Mouse (Mus musculus) layer of hippocampus, postnatal 10 days (tissue): ENCODE data around the gene Spocd1. TPM values are rescaled to one million over a fixed set of nuclear protein-coding genes. Genes with fewer than 3 reads are reported as not detected.

ENCODE experiments used
- DNase-seq, 2 experiments: peaks; one replicate each; pipeline ENCODE4 v3.0.0; 2021; ENCODE audit warnings: low spot score in 2 of 2
- total RNA-seq, 2 experiments: library from RNA; stranded (reverse); gene quantifications; 2 replicates each; pipeline ENCODE4 v1.2.3; 2021

The Spocd1 gene
- total RNA-seq, 2 experiments from 2014 or later, result 0.18 to 0.48 TPM

DNA sequence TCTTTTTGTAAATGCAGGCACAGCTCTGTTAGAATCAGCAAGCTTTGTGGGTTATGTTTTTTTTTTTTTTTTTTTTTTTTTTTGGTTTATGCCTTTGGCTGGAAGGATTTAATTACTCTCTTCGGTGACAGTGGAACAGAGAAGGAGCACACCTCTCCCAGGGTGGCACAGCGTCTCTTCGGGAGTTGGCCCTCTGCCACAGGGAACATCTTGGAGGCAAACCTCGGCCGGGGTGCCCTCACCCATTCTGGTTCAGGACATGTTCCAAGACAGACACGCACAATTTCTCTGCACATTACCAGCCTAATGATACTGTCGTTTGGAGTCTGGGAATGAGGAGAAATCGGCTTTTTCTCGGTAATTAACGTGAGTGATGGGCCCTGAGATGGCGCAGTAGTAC, 41.8 kb downstream of the Spocd1 start:
- DNase-seq, result no peak

DNA sequence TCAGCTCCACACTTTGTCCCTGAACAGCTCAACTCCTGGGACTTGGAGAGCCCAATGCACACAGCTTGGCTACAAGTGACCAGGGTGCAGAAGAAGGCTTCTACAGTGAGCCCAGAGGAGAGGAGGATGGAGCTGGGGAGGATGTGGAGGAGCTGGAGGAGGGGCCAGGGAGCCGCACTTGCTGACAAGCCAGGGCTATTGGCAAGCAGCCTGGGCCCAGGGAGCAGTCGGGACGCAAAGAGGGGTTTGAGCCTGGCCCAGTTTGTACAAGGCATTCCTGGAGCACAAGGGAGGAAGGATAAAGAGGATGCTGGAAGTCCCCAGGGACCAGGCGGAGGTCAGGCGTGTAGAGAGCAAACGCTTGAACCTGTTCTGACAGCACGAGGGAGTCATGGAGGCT, 42.9 kb downstream of the Spocd1 start:
- peak in 1 of 2 experiments; percentile 66 for DNase-seq

DNA sequence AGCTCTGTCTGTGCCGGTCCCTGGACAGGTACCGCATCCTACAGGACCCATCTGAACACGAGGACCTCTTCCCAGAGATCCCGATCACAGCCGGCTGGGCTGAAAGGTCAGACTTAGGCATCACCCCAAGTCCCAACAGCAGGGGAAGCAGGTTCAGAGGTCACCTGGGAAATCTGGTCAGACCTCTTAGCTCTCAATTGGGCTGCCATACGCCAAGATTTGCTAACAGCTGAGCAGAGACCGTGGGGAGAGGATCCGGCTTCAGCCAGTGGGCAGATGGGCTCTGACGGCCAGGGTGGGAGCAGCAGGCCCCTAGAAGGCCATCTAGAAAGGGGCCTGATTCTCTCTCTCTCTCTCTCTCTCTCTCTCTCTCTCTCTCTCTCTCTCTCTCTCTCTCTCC, 45.2 kb downstream of the Spocd1 start:
- DNase-seq, result no peak

DNA sequence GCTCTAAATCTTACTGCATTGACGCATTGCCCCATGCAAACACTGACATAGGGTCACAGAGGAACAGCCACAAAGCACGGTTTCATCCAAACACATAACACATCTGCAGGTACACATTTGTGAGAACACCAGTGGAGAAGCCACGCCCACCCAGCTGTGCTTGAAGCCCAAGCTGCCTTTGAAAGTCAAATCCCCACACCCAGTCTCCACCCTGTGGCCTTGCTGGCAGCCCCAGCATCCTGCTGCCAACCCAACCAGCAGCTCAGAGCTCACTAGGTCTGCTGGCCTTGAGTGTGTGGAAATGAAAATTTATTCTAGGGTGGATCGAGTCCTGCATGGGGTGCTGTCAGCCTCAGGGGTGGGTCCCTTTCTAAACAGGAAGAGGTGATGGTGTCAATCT, 48.2 kb downstream of the Spocd1 start:
- no peak for DNase-seq

DNA sequence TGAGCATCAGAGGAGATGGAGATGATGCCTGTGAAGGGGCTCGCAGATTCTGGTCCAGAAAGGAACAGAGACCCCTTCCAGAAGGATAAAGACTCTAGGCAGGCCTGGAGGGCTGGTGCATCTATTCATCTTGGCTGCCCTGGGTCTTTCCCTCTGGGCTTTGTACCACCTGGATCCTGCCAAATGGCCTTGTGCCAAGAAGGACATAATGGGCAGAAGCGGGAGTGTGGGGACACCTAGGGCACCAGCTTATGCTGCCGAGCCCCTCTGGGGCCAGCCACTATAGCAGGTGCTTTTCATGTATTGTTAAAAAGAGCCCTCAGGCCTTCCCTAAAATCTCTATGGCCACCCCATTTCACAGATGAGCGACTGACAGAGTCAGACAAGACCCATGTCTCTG, 49.2 kb downstream of the Spocd1 start:
- peak in 1 of 2 experiments; percentile 51 for DNase-seq

DNA sequence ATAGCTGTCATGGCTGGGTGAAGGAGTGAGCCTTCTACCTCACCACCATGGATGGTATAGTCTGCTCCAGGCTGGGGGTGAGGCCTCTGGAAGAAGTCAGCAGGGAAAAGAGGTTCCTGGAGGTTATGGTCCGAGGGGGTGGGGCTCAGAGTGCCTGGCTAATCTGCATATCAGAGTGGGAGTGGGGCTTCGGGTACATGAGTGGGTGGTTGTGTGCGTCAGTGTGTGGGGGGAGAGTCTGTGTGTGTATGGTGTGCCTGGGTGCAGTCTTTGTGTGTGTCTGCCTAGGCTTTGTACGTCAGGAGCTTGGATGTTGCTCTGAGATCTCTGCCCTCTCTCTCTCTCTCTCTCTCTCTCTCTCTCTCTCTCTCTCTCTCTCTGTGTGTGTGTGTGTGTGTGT, 49.9 kb downstream of the Spocd1 start:
- DNase-seq, result no peak

DNA sequence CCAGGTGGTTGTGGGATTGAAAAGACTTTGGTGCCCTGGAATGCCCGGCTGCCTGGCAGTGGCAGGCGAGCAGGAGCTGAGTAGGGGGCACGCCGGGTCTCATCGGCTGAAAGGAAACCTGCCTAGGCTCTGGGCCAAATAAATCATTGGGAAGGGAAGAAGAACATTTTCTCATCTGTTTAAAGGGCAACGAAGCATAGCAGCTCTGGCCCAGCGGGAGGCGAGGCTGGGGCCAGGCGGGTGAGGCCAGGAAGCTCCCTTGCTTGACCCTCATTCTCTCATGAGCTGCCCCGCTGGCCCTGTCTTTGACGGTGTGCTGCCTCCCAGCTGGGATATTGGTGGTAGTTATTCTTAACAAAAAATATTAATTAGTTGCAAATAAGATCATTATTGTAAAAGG, 52.6 kb downstream of the Spocd1 start:
- DNase-seq, result no peak

DNA sequence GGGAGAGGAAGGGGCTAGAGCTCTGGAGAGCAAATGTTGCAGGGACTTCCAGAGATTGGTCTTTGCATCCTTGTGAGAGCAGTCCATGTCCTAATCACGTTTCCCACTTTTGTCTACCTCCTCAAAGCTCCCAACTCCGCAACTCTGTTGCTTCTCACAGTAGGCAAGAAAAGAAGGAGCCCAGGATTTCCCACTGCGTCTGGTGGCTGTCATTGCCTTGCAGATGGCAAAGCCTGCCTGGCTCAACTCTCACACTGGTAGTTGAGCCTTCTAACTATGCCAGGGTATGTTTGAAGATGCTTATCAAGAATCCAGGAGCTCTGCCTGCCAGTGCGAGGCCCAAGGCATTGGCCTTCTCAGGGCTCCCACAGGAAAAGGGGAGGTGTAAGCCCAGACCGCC, 54.0 kb downstream of the Spocd1 start:
- DNase-seq, result no peak

DNA sequence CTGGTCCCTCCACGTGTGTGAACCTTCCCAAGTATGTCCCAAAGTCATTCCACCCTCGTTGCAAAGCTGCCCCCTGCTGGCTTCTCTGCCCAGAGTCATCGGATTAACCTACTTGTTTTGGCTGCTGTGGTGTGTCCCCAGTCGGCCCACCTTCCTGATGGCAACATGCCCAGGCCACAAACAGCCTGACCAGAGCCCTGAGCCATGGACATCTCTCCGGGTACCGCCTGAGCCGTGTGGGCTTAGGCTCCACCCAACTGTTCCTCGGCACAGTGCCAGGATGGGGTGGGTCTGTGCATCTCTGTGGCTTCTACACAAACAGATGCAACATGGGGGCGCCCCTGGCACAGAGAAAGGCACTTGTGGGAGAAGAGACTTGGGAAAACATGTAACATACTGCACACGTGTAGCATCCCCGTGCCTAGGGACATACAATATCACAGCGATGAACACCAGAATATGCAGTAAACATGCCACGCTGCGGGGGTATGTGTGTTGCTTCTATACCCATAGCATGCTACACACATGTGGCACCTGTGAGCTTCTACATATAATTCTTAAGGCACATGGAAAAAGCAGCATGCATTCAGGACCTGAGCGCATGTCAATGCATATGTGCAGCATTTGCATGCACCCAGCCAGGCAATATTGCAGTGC, 54.8 kb downstream of the Spocd1 start:
- peak; percentile 89 to 91 for DNase-seq

DNA sequence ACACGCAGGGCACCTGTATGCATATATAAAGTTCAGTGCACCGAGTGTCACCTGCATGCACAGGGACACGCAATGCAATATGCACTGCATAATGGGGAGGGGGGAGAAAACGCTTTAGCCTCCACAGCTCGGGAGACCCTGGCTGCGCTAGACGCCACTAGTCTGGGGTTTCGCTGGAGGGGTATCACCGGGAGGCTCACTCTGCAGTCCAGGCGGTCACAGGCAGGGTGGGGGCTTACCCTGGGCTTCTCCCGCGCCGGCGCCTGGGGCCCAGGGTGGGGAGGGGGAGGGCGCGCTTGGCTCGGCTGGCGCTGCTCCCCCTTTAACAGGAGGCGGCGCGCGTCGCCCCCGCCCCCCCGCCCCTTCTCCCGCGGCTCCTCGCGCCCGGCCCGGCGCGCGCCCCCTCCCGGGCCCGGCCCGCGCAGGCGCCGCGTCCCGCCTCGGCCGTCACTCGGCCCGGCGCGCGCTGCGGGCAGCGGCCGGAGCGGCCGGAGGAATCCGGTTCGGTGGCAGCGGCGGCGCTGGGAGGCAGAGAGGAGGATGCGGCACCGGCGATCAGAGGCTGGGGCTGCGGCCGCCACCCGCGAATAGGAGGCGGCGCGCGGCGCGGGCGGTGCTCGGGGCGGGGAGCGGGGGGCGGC, 55.5 kb downstream of the Spocd1 start, which contains the start of gene Adgrb2:
Adgrb2 (plus strand) TSS at position 450 of the 641 bp plus-strand sequence.
- DNase-seq, result peak; percentile 58 to 70

DNA sequence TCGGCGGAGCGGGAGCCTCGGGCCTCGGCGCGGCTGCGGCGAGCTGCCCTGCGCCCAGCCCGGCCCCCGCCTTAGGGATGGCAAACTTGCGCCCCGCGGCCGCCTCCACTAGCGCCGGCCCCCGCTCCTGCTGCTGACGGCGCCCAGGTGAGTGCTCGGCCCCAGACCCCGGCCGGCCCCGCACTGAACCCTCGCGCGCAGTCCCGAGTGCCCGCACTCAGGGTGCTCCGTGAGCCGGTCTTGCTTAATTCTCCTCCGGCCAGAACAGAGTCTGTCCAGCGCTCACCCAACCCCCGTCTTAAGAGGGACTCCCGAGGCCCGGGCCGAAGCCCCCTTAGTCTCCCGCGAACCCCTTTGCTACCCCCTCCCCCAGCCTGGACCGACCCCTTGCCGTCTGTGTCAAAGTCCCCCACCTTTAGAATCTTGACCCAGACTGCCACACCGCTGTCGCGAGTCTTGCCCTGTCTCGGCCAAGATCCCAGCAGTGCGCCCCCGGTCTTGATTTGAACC, 56.2 kb downstream of the Spocd1 start:
- peak in 1 of 2 experiments; percentile 42 for DNase-seq

DNA sequence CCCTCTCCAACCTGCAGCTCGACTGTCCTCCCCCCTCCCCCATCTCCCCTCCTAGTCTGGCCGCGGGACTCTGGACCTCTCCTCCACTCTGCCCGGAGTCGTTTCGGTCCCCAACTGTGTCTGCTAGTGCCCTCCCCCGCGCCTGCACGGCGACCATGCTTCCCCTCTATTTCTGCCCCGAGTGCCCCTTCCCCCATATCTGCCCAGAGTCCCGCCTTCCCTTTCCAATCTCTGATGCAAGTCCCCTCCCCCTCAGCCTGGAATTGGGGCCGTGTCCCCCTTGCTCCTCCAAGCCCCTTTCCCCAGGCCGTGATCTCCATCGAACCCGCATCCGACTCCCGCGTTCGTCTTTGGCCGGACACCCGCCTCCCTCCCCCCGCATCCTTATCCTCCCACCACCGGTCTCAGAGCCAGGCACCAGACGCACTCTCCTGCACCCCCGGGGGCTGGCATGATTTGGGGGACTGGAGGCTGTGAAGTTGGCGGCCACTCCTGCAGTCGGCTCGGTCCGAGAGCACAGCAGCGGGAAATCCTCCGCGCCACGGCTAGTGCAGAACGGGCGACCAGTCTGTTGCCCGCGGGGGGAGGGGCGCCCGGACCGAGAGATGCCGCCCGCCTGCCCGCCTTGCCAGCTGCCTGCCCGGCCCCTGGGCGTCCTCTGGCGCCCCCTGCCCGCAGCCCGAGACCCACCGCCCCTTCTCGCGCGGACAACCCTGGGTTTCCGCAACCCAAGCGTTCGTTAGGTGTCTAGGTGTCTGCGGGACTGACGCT, 56.8 kb downstream of the Spocd1 start:
- DNase-seq, result peak; percentile 90 to 94

DNA sequence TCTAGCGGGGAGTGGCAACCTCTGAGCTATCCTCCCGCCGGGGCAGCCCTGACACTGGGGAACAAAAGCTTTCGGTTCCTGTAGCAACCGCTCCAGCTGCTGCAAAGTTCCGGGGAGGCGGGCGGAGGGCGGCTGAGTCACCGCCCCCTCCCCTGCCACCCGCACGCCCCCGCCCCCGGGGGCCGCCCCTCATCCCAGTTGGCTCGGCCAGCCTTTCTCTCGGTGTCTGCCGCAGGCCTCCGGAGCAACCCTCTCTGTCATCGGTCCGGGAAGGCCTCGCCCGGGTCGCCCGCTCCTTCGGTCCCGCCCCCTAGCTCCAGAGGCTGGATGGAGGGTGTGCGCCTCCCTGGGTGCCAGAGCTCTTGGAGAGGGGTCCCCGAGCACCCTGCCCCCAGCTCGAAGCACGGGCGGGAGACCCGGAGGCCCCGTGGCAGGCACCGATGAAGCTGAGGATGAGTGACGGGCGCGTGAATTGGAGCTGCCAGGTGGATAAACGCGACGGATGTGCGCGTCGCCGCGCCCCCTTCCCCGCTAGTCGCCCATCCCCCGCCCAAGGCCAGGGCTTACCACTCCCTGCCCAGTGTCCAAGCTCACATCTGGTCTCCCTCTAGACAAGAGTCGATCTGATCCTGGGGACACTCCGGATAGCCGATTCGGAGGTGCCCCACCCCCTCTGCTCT, 58.9 kb downstream of the Spocd1 start:
- peak; percentile 48 to 64 for DNase-seq

DNA sequence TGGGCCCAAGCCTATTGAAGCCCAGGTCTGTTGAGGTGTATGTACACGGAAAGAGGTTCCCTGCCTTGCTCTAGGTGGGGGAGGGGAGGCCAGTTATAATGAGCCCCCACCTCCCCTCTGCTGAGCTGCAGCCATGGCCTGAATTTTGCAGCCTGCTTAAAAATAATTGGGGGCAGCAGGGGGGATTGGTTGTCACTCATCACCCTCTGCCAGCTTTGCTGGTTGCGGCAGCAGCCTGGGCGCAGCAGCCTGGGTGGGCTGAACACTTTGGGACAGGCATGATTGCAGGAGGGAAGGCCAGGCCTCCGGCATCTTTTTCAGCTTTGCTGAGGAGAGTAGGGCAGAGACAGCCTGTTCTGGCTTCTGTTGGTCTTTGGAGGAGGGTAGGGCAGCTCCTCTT, 60.9 kb downstream of the Spocd1 start:
- DNase-seq, result no peak

DNA sequence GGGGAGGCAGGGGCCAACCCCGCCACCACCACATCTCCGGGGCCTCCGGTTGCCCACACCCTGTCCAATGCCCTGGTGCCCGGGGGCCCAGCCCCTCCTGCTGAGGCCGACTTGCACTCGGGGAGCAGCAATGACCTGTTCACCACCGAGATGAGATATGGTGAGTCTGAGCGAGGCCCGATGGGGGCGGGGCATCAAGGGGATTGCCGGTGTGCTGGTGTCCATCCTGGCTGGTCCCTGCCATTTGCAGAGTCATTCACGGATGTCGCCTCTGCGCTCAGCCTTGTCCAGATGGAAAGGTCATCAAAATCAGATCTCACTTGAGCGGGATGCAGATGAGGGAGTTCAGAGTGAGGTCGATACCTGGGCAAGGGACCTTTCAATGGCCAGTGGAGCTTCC, 63.7 kb downstream of the Spocd1 start:
- no peak for DNase-seq

DNA sequence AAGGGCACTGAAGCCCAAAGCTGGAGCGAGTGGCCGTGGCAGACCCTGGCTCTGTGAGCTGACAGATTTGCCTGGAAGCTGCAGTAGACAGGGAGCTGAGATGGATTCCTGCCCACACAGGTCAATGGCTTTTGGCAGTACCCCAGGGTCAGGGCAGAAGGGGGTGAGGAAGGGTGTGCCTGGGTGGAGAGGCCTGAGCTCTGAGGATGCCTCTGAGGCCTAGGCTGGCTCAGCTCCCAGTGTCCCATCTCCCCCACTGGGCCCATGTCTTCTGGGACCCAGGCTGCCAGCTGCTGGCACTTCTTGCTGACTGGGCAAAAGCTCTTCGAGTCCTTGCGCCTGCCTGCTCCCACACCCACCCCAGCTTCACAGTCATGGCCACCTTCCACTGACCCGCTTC, 64.2 kb downstream of the Spocd1 start:
- no peak for DNase-seq

DNA sequence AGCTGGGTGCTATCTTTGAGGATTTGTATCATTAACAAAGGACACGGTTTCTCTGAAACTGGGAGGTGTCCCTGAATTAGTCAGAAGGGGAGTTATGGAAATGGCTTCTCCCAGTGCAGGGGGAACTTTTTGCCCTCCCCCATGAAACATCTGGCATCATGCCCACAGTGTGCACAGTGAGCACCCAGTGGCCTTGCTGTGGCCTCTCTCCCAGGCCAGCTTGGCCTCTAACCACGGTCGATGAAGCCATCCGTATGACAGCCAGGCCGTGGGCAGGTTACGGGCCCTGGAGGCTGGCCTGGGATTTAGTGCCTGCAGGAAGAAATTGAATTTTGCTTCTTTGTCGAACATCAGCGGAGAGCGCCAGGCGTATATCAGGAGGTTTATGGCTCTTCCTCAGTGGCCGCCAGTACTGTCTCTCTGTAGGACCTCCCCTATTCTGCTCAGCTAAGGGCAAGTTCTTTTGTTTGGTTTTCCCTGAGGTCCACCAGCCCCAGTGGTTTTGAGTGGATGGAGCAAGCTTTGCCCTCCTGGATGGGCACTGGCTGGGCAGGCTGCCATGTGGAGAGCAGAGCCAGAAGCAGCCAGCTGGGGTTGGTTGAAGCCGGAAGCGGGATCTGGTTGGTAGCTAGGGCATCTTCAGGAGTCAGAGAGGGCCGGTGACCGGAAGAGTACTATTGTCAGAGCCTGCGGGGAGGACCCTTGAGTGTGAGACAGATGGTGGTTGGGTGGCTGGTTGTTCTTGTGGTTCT, 65.1 kb downstream of the Spocd1 start:
- DNase-seq, result peak; percentile 65 to 80

DNA sequence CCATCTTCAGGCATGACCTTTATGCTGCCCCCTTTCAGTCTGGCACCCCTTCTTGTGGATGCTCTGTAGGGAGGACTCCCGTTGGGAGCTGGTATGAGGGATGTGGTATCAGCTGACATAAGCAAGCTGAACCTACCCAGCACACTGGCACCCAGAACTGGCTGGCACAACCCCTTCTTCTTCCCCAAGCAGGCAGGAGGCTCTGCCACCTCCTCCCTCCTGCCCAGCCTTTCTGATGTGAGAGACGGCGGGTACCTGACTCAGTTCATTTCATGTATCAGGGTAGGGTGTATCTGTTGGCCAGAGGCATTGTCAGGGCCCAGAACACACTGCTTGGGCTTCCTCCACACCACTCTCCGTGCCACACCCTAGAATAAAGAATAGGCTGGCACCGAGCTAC, 65.7 kb downstream of the Spocd1 start:
- DNase-seq, result no peak

DNA sequence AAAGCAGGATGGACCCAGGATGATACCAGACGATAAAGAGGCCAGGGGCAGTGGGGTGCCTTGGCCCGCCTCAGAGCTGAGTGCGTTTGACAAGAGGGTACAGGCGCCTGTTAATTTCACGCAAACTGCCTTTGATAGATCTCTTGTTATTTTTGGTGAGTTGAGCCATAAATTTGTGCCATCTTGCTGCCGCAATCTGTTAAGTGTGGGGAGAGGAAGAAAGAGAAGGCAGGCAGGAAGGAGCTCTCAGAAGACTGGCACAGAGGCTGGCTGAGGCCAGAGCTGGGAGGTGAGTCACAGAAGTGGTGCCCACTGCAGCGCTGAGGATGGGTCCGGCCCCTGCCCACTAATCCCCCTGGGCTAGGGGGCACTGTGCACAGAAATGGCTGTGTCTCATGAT, 66.2 kb downstream of the Spocd1 start:
- no peak for DNase-seq

DNA sequence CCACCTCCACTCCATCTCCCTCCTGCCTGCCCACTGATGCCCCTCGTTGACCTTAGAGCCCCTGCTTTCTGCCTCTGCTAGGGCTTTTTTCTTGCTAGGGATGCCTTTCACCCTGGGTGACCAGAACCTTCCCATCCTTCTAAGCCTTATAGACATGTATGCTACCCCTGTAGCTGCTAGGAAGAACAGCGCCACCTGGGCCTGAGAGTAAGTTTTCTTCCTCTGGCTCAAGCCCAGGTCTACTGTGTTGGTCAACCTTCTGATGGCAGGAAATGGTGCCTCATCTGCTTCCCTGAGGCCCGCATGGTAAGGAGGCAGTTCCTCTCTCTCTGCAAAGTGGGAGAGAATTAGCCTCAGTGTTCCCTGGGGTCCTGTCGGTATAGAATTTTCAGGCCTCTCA, 67.0 kb downstream of the Spocd1 start:
- DNase-seq, result no peak

DNA sequence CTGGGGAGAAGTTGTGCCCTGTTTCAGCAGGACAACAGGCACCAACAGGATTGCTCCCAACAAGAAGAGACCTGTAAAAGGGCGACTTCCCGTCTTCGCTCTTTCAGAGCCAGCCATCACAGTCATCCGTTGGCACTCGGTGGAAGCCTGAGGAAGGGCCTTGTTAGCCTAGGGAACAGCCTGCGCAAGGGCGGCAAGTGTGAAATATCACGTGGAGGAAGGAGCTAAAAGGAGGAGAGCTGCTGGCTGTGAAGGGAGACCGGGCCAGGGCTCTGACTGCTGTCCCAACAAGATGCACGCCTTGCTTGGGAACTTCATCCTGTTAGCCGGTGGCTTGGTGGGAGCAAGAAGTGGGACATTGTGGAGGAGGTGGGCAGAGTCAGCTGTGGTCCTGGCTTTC, 69.1 kb downstream of the Spocd1 start:
- no peak for DNase-seq
